Mouse (Mus musculus): ENCODE data around the gene Swt1.

DNA sequence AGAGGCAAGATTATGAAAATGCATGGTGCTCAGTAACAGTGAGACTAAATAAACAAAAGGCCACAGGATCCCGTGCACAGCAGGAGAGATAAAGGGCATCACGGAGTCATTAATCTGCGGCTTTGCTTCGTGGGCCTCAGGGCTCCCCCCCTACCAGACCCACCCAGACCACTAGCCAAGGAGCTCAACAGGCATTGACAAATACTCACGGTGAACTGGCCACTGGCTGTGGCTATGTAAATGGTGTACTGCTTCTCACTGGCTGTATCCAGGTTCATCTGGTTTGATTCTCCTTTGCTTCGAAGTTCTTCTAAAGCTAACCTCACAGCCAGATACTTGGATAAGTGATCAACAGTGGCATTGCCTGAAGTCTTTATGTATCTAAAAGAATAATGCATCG lies 43.2 kb upstream of the Swt1 start:
- TF ChIP-seq CTCF (conservative IDR thresholded peaks at IDR 0.05; ENCODE audit: insufficient read depth, insufficient read length, low read depth, low read length) = no peak
- TF ChIP-seq POLR2A (IDR thresholded peaks at IDR 0.05; ENCODE audit: low read depth, low read length) = no peak
